Comparison of ENCODE assay signal across 8 mouse cellular contexts in genomic region chr1:90750169-90750568, GRCm38 (mm10).
DNase-seq lines count a peak whose midpoint lies in the region; ATAC-seq and TF ChIP-seq lines count a peak whose summit lies in the region.
"Had no signal": no experiment of that assay in that cellular context is flagged by ENCODE, and none has a peak within 500 bp of the region (broad histone marks: within the 10 kb centered on the region; RNA-seq: fewer than 3 reads in every experiment).

No protein-coding gene starts in this region.

- peaks cover 22% of the 10 kb centered on the region for H3K4me1 ChIP-seq in neural tube, embryonic 15.5 days
- 0 out of 2 replicates have a peak, but pooled peaks cover under 1% of the 10 kb centered on the region for H3K4me1 ChIP-seq in kidney, postnatal 0 days (replicated peaks; ENCODE audit: insufficient read depth, low read length)
- peaks cover 9% of the 10 kb centered on the region for H3K4me1 ChIP-seq in midbrain, embryonic 13.5 days (replicated peaks)

- DNase-seq in neural tube, embryonic 10.5 days (ENCODE audit: extremely low spot score, low spot score), result peak; percentile 59
- DNase-seq in gastrocnemius, adult 18-20 months (ENCODE audit: low spot score), result peak; percentile 71
- DNase-seq in kidney, postnatal 0 days (ENCODE audit: low spot score), result peak; percentile 65
- peak; percentile 28 for DNase-seq in yolk sac, embryonic 10.5 days (ENCODE audit: low spot score)
- DNase-seq in adrenal gland, adult (ENCODE audit: inconsistent age in 2 of 2, low spot score in 1 of 2), result no peak

- no peak for ATAC-seq in neural tube, embryonic 15.5 days (ENCODE audit: low FRiP score)
- ATAC-seq in kidney, postnatal 0 days (replicated peaks; ENCODE audit: low FRiP score, low read depth), result no peak; the same call in 1 of the 2 replicates
- ATAC-seq in midbrain, embryonic 13.5 days, result no peak

- no peak for TF ChIP-seq CTCF in kidney, postnatal 0 days (IDR thresholded peaks at IDR 0.05; ENCODE audit: low read depth)

- H3K9ac ChIP-seq in neural tube, embryonic 15.5 days (replicated peaks), result no peak overlapping the region
- H3K9ac ChIP-seq in kidney, postnatal 0 days (ENCODE audit: low read depth, low read length), result no peak overlapping the region
- no peak overlapping the region for H3K9ac ChIP-seq in midbrain, embryonic 13.5 days (replicated peaks)

- no peaks in the 10 kb centered on the region for H3K9me3 ChIP-seq in neural tube, embryonic 15.5 days (replicated peaks)
- no peaks in the 10 kb centered on the region for H3K9me3 ChIP-seq in kidney, postnatal 0 days (replicated peaks; ENCODE audit: low read length)
- no peaks in the 10 kb centered on the region for H3K9me3 ChIP-seq in midbrain, embryonic 13.5 days

- H3K27me3 ChIP-seq in neural tube, embryonic 15.5 days (replicated peaks), result no peaks in the 10 kb centered on the region
- H3K27me3 ChIP-seq in kidney, postnatal 0 days (ENCODE audit: insufficient read depth, low read length), result no peaks in the 10 kb centered on the region
- H3K27me3 ChIP-seq in midbrain, embryonic 13.5 days, result no peaks in the 10 kb centered on the region

- no peak overlapping the region for H3K4me3 ChIP-seq in neural tube, embryonic 15.5 days (replicated peaks)
- no peak overlapping the region for H3K4me3 ChIP-seq in kidney, postnatal 0 days (replicated peaks; ENCODE audit: low read depth, low read length)
- no peak overlapping the region for H3K4me3 ChIP-seq in midbrain, embryonic 13.5 days (replicated peaks)

- H3K36me3 ChIP-seq in neural tube, embryonic 15.5 days, result no peaks in the 10 kb centered on the region
- H3K36me3 ChIP-seq in kidney, postnatal 0 days (ENCODE audit: insufficient read depth, low read length), result no peaks in the 10 kb centered on the region
- no peaks in the 10 kb centered on the region for H3K36me3 ChIP-seq in midbrain, embryonic 13.5 days

- no peak overlapping the region for H3K4me2 ChIP-seq in neural tube, embryonic 15.5 days
- H3K4me2 ChIP-seq in kidney, postnatal 0 days (ENCODE audit: low read length), result no peak overlapping the region
- no peak overlapping the region for H3K4me2 ChIP-seq in midbrain, embryonic 13.5 days (replicated peaks)

- H3K27ac ChIP-seq in neural tube, embryonic 15.5 days (replicated peaks), result no peak overlapping the region
- H3K27ac ChIP-seq in kidney, postnatal 0 days, result no peak overlapping the region
- H3K27ac ChIP-seq in midbrain, embryonic 13.5 days, result no peak overlapping the region
- H3K27ac ChIP-seq: macrophage had no signal

- WGBS in neural tube, embryonic 15.5 days, result 78% methylated on average over 8 of the region's 8 CpGs
- WGBS in kidney, postnatal 0 days, result 22% methylated on average over 8 of the region's 8 CpGs
- WGBS in midbrain, embryonic 13.5 days, result 81% methylated on average over 8 of the region's 8 CpGs

Comparison
In these comparisons a context has a peak if more than half of its experiments do, and no peak if none do; other contexts are left out.
1. DNase-seq: peak in neural tube, embryonic 10.5 days (single experiment), gastrocnemius, adult 18-20 months (single experiment), kidney, postnatal 0 days (single experiment) and yolk sac, embryonic 10.5 days (single experiment); none in adrenal gland, adult (0 of 2).